Mouse (Mus musculus) telencephalon, adult 2 months (tissue): ENCODE results near the gene Adrb1.
A peak's percentile ranks its signal among the peaks of the same experiment; 100 is the strongest.

ENCODE experiments used
- DNase-seq: peaks from one replicate; pipeline ENCODE4 v3.0.0-alpha.2; 2011; ENCODE audit warnings: low read depth, low spot score

Gene Adrb1

DNA sequence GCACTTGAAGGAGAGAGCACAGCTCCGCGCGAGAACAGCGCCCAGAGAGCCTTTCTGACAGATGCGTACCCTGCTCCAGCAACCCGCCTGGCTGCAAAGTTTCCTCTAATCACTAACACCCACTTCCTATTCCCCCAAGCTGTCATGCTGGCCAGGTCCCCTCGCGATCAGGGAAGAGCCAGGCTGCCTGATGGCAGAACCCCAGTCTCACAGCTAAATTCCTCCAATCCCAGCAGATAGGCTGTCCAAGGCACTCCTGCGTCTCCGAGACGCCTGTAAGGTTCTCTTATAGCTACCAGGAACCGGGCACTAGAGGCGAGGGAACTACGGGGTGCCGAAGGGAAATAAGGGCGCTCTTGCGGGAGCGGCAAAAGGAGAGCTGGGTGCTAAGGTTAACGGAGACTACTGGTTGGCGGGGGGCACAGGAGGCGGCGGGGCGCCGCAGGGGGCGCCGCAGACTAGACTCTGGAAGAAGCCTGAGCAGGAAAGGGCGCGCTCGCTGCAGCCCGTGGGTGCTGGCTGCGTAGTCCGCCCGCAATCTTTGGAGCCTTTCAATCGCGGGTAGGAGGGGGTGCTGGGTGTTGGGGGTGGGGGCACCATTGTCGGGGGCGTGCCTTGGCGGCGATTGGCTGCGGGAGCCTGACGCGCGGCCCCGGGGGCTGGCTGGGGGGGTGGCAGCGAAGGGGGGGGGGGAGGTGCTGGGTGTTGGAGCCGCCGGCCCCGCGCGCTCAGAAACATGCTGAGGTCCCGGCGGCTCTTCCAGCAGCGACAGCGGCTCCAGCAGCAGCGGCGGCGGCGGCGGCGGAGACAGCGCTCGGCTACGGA lies at the start of gene Adrb1:
Gene Adrb1, plus strand, starts transcription at position 813 of the 825 bp plus-strand sequence.
- peak; percentile 81 for DNase-seq

DNA sequence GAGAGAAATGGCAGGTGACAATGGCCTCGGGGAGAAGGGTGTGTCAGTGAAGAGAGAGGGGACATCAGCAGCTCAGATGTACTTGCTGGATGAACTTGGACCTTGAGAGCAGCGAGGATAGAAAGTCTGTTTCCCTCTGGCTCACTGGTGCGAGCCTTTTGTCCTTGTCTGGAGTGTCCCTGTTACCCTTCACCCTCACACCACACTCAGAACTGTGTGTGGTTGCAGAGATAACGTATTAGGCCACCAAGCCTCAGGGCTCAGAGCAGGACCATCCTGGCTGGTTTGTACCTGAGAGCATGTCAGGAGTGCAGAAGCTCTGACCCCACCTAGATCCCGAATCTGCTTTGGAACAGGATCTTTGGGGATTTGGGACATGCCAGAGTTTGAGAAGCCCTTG lies 46.3 kb upstream of the Adrb1 start:
- DNase-seq: no peak

DNA sequence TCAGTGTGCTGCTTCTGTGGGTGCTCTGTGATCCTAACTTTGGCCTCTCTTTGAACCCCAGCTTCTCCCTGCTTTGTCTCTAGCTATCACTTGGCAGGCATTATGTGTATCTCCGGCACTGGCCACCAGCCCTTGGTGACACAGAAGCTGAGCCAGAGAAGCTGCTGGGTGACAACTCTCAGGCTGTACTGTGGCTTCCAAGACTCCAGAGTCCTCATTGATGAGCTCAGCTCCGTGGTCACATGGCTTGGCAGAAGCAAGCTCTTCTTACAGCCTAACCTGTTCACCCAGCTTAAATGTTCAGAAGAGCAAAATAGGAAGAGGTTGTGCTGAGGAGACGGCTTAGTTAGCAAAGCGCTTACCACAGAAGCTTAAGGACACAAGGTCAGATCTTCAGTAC lies 45.5 kb upstream of the Adrb1 start:
- no peak for DNase-seq

DNA sequence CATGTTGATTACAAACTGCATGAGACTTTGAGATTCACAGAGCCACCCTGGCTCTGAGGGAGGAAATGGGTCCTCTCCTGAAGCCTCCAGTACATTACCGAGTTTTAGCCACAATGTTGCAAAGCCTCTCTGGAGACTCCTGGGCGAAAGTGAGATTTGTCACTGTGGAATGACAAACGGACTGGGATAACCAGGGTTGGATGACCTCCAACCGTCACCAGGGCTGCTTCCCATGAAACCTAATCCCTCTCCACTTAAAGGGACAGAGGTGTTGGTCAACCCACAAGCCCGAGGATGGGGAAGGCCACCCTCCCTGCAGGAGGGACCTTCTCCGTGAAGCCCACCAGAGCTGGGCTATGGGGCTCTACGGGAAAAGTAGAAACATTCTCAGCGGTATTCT lies 44.4 kb upstream of the Adrb1 start:
- DNase-seq: no peak

DNA sequence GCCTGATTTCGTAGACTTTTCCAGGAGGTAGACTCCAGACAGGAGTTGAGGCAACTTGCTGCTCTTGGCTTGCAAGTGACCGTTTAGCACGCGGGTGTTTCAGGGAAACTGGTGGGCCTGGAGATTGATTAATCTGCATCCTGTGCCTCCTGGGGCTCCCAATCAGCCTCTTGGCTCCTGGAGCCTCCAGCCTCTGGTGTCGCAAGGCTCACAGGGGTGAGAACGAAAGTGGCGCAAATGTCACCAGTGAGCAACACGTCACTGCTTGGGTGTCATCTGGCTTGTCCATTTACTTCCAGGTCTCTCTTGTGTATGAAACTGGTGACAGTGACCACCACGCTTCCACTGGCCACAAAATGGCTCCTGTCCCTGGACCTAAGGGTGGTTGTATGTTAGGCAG lies 43.5 kb upstream of the Adrb1 start:
- DNase-seq: no peak

DNA sequence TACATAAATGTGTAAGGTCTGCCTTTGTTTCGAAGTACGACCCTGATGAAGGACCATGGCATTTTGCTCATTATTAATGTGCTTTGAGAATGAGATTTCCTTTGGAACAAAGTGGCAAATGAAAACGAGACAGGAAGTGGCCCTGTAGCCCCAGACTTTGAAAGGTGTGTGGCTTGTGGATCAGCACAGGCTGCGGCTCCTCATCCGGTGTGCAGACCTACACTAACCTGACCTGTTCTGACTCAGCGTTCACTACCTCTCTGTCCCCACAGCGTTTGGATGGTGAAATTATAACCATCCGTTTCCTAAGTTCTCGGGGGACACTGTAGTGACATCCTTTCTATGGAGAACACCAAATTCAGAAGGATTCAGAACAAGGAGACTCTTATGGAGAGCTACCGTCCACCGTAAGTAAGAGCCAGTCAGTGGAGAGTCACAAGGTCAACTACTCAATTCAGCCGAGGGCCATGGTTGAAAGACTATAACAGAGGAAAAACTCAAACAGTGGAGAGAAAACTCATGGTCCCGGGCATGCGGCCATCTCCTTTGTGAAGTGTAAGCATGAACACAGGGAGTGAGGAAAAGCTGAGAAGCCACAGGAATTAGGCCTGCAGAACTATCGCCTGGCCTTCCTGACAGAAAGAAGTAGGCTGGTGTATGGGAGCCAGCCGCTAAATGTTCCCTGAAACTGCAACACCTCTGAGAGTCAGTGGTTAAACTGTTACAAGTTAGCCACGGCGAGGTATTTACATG lies 42.6 kb upstream of the Adrb1 start:
- DNase-seq: no peak

DNA sequence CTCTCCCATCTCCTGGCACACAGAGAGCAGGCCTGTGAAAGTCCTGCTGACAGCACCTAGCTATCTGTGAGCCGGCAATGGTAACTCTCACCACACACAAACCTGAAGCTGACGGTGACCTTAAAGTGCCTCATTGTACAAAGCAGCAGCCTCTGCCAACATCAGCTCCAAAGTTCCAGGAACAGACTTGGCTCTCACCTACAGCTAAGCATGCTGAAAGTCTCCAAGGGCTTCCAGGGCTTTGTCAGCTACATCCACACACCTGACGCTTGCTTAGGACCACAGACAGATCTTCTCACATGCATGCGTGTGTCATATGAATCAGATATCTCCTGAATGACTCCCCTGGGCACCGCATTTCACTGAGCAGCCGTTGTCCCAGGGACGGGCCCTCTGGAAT lies 42.0 kb upstream of the Adrb1 start:
- DNase-seq: no peak

DNA sequence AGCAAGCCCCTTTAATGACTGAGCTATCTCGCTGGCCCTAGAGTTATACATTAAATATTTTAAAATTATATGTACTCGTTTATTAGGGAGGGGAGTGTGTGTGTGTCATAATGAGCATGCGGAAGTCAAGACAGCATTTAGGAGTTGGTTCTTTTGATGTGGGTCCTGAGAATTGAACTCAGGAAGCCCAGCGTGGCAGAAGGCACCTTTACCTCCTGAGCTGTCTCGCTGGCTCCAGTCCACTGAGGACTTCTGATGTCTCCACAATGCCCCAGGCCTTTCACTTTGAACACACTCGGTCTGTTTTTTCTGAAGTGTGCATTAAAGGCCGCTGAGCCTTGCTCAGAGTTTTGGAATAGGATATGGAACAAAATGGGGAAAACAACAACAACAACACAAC lies 39.7 kb upstream of the Adrb1 start:
- no peak for DNase-seq

DNA sequence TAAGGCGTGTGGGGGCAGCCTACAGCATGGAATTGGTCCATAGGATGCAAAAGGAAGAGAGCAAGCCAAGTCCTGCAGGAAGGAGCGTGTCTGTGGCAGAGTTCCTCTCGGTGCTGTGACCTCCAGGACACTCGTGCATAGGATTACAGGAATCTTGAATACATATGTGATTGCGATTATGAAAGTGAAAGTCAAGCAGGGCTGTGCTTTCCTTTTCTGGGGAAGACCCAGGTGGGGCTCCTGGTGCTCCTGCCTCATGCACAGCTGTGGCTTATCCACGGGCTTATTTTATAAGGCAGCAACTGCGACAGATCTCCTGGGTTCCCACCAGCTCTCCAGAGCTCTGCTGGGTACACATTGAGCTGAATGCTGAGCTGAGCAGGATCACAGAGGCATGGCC lies 39.2 kb upstream of the Adrb1 start:
- DNase-seq: no peak

DNA sequence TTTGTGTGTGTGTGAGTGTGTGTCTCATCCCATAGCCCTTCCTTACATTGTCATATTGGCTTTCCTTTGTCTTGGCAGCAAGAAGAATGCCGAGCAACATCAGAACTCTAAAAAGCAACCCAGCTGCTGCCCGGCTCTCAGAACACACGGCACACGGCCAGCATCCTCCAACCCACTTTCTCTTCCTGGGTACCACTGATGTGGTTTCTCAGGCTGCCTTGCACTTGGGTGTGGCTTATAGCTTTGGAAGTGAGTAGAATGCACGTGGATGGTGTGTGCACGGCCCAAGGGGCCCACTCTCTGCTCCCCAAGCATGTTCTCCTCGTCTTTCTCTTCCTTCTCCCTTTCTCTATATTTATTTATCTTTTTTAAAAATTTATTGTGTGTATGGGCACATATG lies 36.5 kb upstream of the Adrb1 start:
- peak; percentile 55 for DNase-seq

DNA sequence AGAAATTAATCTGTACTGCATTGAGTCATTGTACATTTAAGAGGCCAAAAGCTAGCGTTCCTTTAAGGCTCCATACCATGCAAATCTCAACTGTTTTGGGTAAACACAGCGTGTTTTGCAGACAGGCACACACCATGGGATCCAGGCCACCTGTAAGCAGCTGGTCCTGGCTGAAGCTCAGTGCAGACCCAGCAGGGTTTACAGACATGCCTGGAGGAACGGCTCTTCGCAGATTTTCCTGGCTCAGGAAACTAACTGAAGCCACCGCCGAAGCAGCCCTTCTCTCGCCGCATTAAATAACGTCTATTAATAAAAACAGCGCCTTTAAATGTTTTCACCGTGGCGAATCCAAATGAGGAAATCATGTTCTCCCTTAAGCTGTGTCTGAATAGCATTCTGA lies 35.8 kb upstream of the Adrb1 start:
- DNase-seq: no peak

DNA sequence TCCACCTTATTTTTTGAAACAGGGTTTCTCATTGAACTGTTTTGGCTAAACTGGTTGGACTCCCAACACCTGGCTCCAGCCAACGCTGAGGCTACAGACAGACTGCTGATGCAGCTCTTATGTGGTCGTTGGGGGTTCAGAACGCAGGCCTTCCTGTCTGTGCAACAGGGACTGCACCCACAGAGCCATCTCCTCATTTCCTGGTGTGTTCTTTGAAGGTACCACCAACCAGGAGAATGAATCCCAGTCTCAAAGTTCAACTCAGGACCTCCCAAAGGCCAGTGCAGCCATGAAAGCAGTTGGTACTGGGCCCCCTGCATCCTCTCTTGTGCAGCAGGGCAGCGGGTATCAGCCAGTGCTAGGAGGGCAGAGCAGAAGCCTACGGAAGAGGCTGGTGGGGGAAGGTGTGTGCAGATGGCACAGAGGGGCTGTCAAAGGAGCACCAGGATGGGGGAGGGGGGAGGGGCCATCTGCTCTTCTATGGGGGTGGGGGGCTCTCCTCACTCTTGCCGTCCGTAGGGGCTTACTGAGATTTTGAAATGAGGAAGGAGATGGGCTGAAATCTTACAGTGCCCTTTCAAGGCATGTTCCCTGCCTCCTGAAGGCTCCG lies 34.9 kb upstream of the Adrb1 start:
- DNase-seq: no peak

DNA sequence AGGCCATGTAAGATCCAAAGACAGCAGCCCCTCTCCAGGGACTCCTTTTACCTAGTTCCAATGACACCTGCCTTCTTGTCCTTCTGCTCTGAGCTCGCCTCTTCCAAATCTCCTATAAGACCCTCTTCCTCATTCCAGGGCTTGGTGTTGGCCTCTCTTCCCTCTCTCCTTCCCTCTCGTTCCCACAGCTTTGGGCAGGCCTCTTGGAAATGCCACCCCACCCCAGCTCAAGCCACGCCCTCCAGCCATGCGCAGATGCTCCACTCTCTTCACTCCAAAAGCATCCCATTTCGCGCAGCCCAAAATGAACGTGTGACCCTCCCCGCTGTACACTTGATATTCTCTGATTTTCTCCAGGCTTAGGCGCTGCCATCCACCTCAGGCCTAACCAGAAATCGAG lies 34.3 kb upstream of the Adrb1 start:
- no peak for DNase-seq

DNA sequence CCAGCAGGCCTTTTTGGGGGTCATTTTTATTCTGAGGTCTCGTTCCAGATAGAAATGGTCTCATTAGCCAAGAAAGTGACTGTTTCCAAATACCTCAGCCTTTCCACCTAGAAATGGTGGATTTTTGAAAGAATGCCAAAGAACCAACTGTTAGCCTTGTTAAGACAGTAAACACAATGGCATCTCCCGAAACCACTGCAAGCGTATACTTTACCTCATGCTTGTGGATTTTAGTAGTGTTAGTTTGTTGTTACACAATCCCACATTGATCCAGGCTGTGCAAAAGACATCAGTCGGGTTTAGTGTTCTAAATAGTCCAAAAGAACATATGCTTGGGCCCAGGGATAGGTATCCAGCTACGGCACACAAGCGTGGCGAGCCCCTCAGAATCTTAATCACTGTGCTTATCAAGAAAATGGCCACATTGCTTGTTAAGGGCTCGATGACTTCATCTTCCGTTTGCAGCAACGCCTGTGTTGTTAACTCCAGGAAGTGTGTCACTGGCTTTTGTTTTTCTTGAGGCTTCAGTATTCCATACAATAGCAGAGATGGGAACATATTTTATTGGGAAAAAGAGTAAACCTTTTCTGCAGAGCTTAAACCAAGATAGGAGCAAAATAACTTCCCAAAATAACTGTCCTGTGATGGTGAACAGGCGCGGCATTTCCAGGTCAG lies 33.2 kb upstream of the Adrb1 start:
- DNase-seq: no peak

DNA sequence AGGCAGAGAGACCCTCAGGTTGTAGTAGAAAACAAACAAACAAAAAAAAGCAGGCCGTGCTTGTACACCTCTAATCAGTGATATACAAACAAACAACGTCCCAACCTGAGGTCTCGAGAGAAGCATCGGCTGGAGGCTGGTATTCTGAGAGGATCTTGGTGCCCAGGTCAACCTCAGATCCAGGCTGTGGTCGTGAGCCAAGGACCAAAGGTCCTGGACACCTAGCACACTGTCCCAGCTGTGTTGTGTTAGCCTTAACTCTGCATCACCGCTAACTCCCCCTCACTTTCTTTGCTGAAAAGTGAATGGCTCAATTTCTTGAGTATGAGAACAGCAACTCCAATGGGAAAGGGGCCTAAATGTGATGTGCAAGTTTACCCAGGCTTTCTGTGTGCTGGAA lies 32.5 kb upstream of the Adrb1 start:
- DNase-seq: no peak

DNA sequence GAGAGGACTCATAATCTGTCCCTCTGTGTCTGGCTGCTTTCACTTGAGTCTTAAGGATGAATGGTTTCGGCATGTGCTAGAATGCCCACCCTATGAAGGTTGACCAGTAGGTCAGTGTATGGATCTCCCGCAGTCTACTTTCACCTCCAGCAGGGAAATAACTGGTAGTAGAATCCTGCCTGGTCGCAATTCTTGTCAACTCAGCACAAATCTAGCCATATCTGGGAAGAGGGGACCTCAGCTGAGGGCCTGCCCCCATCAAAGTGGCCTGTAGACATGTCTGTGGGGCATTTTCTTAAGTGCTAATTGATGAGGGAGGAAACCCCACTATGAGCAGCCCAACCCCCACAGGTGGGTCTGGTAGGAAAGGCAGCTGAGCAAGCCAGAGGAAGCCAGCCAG lies 30.9 kb upstream of the Adrb1 start:
- no peak for DNase-seq

DNA sequence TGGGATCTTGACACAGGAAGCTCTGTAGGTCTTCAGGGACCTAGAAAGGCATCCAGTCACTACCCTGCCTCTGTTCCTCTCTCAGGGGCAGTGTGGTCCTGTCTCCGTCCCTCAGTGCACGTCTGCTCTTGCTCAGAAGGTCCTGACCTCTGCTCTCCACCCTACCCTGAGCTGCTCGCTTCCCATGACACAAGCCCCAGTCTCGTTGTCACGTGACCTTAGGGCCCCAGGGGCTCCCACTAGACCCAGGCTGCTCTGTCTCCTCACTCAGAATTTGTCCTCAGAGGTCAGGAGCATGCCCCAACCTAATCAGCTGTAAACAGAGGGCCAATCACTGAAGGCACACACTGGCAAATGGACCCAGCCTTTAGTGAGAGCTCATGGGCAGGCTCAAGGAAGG lies 29.5 kb upstream of the Adrb1 start:
- DNase-seq: no peak

DNA sequence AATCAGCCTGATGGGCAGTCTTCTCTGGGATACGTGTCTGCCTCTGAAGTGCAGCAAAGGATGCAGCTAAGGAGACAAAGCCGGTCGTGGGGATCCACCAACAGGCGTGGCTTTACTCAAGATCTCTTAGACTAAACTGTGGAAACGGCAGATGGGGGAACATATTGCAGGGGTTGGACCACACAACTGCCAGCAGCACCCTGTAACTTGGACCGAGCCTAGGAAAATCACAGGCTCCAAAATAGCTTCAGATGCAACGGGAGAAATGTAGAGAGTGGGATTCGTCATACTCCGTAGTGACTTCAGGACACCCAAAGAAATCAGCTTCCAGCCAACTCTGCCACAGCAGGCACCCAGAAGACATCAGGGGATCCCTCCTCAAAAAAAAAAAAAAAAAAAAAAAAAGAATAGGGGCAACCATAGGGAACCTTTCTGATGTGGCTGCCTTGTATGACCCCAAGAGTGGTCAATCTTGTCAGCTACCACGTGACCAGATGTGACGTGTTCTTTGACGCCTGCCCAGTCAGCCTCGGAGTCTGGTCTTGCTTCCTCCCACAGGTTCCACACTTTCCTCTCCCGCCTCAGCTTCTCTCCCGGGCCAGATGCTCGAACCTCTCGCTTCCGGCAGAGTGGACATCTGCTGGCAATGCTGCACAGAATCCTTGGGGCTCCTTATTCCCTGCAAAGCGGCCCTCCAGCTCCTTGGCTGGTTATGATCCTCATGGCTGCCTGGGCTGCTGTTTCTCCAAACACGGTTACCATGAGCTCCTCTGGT lies 24.4 kb upstream of the Adrb1 start:
- peak; percentile 95 for DNase-seq

DNA sequence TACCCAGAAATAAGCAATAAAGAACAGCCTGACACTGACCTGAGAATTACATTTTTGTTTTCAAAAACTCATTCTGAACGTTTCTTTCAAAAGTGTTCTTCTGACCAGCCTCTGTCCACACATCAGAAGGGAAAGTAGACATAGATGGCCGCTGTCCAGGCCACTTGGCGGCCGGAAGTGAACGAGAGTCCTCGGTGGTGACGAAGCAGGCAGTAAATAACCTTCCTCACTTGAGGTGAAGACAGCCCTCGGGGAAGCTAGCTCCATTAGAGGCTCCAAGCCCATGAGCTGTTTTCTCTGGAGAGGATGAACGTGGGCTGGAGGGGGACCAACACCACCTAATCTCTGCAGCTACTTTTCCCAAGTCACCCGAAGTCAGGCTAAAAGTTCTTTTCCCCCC lies 21.2 kb upstream of the Adrb1 start:
- DNase-seq: no peak

DNA sequence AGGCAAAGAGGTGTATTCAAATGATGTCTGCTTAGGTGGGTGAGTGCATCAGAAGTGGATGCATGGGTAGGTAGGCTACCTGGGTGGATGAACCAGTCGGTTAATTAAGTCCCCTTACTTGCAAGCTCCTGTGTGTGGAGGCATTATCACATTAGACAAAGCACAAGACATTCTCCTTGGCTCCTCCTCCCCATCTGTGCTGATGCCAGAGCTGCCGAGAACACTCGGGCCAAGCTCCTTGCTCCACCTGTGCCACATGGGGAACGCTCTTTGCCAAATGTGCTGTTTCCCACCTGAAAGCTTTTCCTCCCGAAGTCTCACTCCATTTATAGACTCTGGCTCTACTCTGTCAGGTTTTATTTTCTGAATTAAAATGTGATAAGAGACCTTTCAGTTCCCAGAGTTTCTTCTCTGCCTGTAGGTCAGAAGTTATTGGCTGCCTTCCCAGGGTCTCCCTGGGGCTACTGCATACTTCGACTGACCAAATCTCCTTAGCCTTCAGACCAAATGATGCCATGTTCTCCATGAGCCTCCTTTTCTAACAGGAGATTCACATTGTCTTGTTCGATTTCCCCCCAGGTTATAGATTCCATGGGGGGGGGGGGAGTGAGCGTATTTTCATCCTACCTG lies 20.5 kb upstream of the Adrb1 start:
- no peak for DNase-seq

DNA sequence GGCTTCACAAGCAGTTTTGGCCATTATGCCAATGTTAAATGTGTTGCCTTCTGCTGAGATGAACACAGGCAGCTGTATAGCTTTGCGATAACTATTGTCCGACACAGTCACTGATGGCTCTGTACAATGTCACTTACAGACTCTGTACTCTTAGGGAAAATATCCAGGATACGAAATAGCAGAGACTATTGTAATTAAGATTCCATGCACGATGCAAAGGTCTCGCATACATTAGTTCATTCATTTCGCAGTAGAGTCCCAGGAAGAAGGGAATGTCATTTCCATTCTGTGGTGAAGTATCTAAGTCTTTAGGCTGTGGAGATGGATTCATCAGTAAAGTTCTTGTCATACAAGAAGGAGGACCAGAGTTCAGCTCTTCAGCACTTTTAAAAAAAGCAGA lies 20.0 kb upstream of the Adrb1 start:
- DNase-seq: no peak
